Mouse (Mus musculus) layer of hippocampus, adult 2 months (tissue): ENCODE measurements around the gene Pabpn1. TPM values are rescaled to one million over a fixed set of nuclear protein-coding genes. Genes with fewer than 3 reads are reported as not detected.
"Not testable (repeated sequence)": the region's sequence is repeated elsewhere in the genome, so short reads cannot be mapped to it uniquely, and the experiment has no call there.

ENCODE experiments used
- DNase-seq, 2 experiments: peaks; one replicate each; pipeline ENCODE4 v3.0.0; 2022; ENCODE audit warnings: low spot score in 2 of 2
- H3K27ac ChIP-seq: fragments of 200-600 bp; 2 replicates; pipeline ENCODE4 v1.8.1; 2022
- H3K4me3 ChIP-seq: fragments of 200-600 bp; 2 replicates; pipeline ENCODE4 v1.8.1; 2022; ENCODE audit warnings: mild to moderate bottlenecking
- CTCF ChIP-seq: fragments of 200-600 bp; conservative IDR thresholded peaks from 2 replicates; pipeline ENCODE4 v1.8.1; 2022; ENCODE audit warnings: antibody characterized with exemption, mild to moderate bottlenecking, moderate library complexity
- total RNA-seq, 2 experiments: library from RNA; stranded (reverse); gene quantifications; 2 replicates each; pipeline ENCODE4 v1.2.3; 2021

Pabpn1 gene
- total RNA-seq, 2 experiments from 2014 or later, result 271 to 305 TPM

- Histone ChIP-seq H3K4me3 (no peak overlapping the region), H3K27ac (no peak overlapping the region)
- no peak for TF ChIP-seq CTCF
- no peak for DNase-seq
These were observed 51.7 kb downstream of the Pabpn1 start for GRCm38 (mm10) chr14:54943971-54944370.

- TF ChIP-seq CTCF, result no peak
- no peak for DNase-seq
- no peak overlapping the region for H3K4me3 ChIP-seq
- no peak overlapping the region for H3K27ac ChIP-seq
These were observed 52.6 kb downstream of the Pabpn1 start for GRCm38 (mm10) chr14:54944939-54945338.

GRCm38 (mm10) chr14:54945975-54946704, 53.8 kb downstream of the Pabpn1 start:
- no peak overlapping the region for H3K27ac ChIP-seq
- no peak for DNase-seq
- no peak for TF ChIP-seq CTCF
- no peak overlapping the region for H3K4me3 ChIP-seq

- DNase-seq, H3K4me3 ChIP-seq, H3K27ac ChIP-seq: not testable (repeated sequence)
These were observed 54.7 kb downstream of the Pabpn1 start for GRCm38 (mm10) chr14:54947008-54947407.

Other genes starting within 250 kb of the Pabpn1 start
- gene 1700123O20Rik, start 206.3 kb upstream of the Pabpn1 start, total RNA-seq, result 10 to 100 TPM; 20.8 to 22.1 TPM
- 100 to 1,000 TPM; 223 to 242 TPM for gene Acin1, start 205.6 kb upstream of the Pabpn1 start, total RNA-seq
- not detected for gene Gm29776, start 193.7 kb upstream of the Pabpn1 start, total RNA-seq
- gene Cebpe, start 180.3 kb upstream of the Pabpn1 start, total RNA-seq, result not detected
- 10 to 100 TPM; 49.4 to 54.1 TPM for gene Slc7a8, start 110.6 kb upstream of the Pabpn1 start, total RNA-seq
- not detected for gene Rnf212b, start 78.4 kb upstream of the Pabpn1 start, total RNA-seq
- 10 to 100 TPM; 22.0 to 22.2 TPM for gene Homez, start 21.5 kb upstream of the Pabpn1 start, total RNA-seq
- 10 to 100 TPM; 22.1 to 24.3 TPM for gene Ppp1r3e, start 14.9 kb upstream of the Pabpn1 start, total RNA-seq
- 100 to 1,000 TPM; 114 to 126 TPM for gene Bcl2l2, start 9.1 kb upstream of the Pabpn1 start, total RNA-seq
- gene Gm20521, start 9.1 kb upstream of the Pabpn1 start, total RNA-seq, result 1 to 10 TPM; 1.0 to 9.4 TPM
- gene Slc22a17, start 20.6 kb downstream of the Pabpn1 start, total RNA-seq, result 100 to 1,000 TPM; 666 to 700 TPM
- 10 to 100 TPM; 10.6 to 11.2 TPM for gene Efs, start 33.6 kb downstream of the Pabpn1 start, total RNA-seq
- gene Il25, start 40.2 kb downstream of the Pabpn1 start, total RNA-seq, result not detected
- 10 to 100 TPM; 66.9 to 78.4 TPM for gene Cmtm5, start 43.8 kb downstream of the Pabpn1 start, total RNA-seq
- 1 to 10 TPM; 2.5 to 3.0 TPM for gene Myh6, start 74.4 kb downstream of the Pabpn1 start, total RNA-seq
- gene Gm17428, start 84.4 kb downstream of the Pabpn1 start, total RNA-seq, result not detected
- gene Myh7, start 102.1 kb downstream of the Pabpn1 start, total RNA-seq, result 1 to 10 TPM; 8.3 TPM
- 10 to 100 TPM; 30.3 to 34.9 TPM for gene Ngdn, start 123.0 kb downstream of the Pabpn1 start, total RNA-seq
- 10 to 100 TPM; 55.5 to 67.3 TPM for gene Zfhx2, start 199.8 kb downstream of the Pabpn1 start, total RNA-seq
- gene Thtpa, start 202.3 kb downstream of the Pabpn1 start, total RNA-seq, result 10 to 100 TPM; 19.3 to 23.7 TPM
- 10 to 100 TPM; 15.4 to 19.3 TPM for gene Ap1g2, start 214.1 kb downstream of the Pabpn1 start, total RNA-seq
- gene Jph4, start 224.4 kb downstream of the Pabpn1 start, total RNA-seq, result 100 to 1,000 TPM; 453 to 476 TPM